In genomic region chr17:35697759-35698500, GRCm38 (mm10) we compare ENCODE assay signal across 9 mouse cellular contexts. TPM values are rescaled to one million over a fixed set of nuclear protein-coding genes. Genes with fewer than 3 reads are reported as not detected.
DNase-seq lines count a peak whose midpoint lies in the region; ATAC-seq and TF ChIP-seq lines count a peak whose summit lies in the region.
"Had no signal": no experiment of that assay in that cellular context is flagged by ENCODE, and none has a peak within 500 bp of the region (broad histone marks: within the 10 kb centered on the region; RNA-seq: fewer than 3 reads in every experiment).

No protein-coding gene starts in this region.

- peaks cover 18% of the 10 kb centered on the region for H3K4me1 ChIP-seq in heart, postnatal 0 days (ENCODE audit: control insufficient read depth, insufficient read depth)

- no peak for TF ChIP-seq EP300 in heart, postnatal 0 days (IDR thresholded peaks at IDR 0.05; ENCODE audit: low read depth)

- no peak overlapping the region for H3ac ChIP-seq in myocyte (ENCODE audit: control insufficient read depth, insufficient read length)

- H3K4me3 ChIP-seq in heart, postnatal 0 days (ENCODE audit: low read depth, low read length) = peak overlapping the region; percentile 34
- peak overlapping the region; percentile 52 for H3K4me3 ChIP-seq in myocyte

- peak overlapping the region; percentile 59 for H3K4me2 ChIP-seq in heart, postnatal 0 days (ENCODE audit: low read depth, low read length)
- peak overlapping the region; percentile 89 for H3K4me2 ChIP-seq in myocyte (ENCODE audit: low read depth)

- H3K9ac ChIP-seq in heart, postnatal 0 days (replicated peaks; ENCODE audit: low read depth, low read length) = peak overlapping the region; percentile 40

- WGBS in heart, postnatal 0 days = 7% methylated on average over 16 of the region's 16 CpGs

- H3K27ac ChIP-seq in heart, postnatal 0 days (ENCODE audit: low read depth) = peak overlapping the region; percentile 82

- H3K79me2 ChIP-seq in myocyte (ENCODE audit: control insufficient read depth, insufficient read depth) = peaks cover 65% of the 10 kb centered on the region

- H3K9me3 ChIP-seq in heart, postnatal 0 days (replicated peaks; ENCODE audit: control insufficient read depth, low read length) = no peaks in the 10 kb centered on the region

- 0 out of 2 replicates have a peak, but pooled peaks cover 3% of the 10 kb centered on the region for H3K27me3 ChIP-seq in heart, postnatal 0 days (ENCODE audit: control insufficient read depth, insufficient read depth, low read length)
- H3K27me3 ChIP-seq in myocyte (ENCODE audit: control insufficient read depth, insufficient read depth, insufficient read length) = no peaks in the 10 kb centered on the region

- peak; percentile 26 for DNase-seq in CD4-positive, CD25-positive, alpha-beta regulatory T cell, adult 2 months (ENCODE audit: low read depth, low spot score)
- DNase-seq in MN1 (ENCODE audit: low spot score) = peak; percentile 90
- DNase-seq in embryo, embryonic 10.5 days (ENCODE audit: low spot score) = peak; percentile 77
- peak; percentile 65 for DNase-seq in heart, postnatal 0 days (ENCODE audit: low spot score)
- peak; percentile 45 to 57 for DNase-seq in layer of hippocampus, postnatal 14 days (ENCODE audit: low spot score in 2 of 2)
- no peak for DNase-seq in natural killer cell, adult 2 months (ENCODE audit: low spot score in 2 of 2)

- no peak for TF ChIP-seq POLR2A in myocyte (IDR thresholded peaks at IDR 0.05; ENCODE audit: insufficient read length, low read depth)

- H3K36me3 ChIP-seq in heart, postnatal 0 days (replicated peaks; ENCODE audit: control insufficient read depth, insufficient read depth, low read length) = peaks cover 15% of the 10 kb centered on the region
- peaks cover 6% of the 10 kb centered on the region for H3K36me3 ChIP-seq in myocyte (ENCODE audit: control insufficient read depth, insufficient read depth)

- no peak for TF ChIP-seq CTCF in heart, postnatal 0 days (IDR thresholded peaks at IDR 0.05; ENCODE audit: low read depth)

- no peak for ATAC-seq in CD4-positive, CD25-positive, alpha-beta regulatory T cell, adult 4 months
- peak; percentile 39 for ATAC-seq in heart, postnatal 0 days (ENCODE audit: insufficient read depth, low read depth)

TF ChIP-seq in myocyte, 11 proteins besides CTCF, POLR2A, EP300 and RAD21:
- TF ChIP-seq CEBPB (IDR thresholded peaks at IDR 0.05; ENCODE audit: insufficient read depth, poor library complexity, severe bottlenecking) (no peak), POLR2AphosphoS2 (IDR thresholded peaks at IDR 0.05; ENCODE audit: insufficient read length, low read depth) (peak; percentile 53), MAX (IDR thresholded peaks at IDR 0.05; ENCODE audit: low read depth) (no peak), TCF3 (IDR thresholded peaks at IDR 0.05; ENCODE audit: insufficient read length, low read depth) (no peak), SRF (IDR thresholded peaks at IDR 0.05; ENCODE audit: control insufficient read depth, insufficient read length, low read depth) (no peak), MYOD1 (IDR thresholded peaks at IDR 0.05; ENCODE audit: control insufficient read depth in 1 of 3, insufficient read length in 2 of 3, low read depth in 2 of 3) (peak in 2 of 3 experiments; percentile 38 to 48), REST (IDR thresholded peaks at IDR 0.05; ENCODE audit: insufficient read depth, insufficient read length) (no peak), MYOG (IDR thresholded peaks at IDR 0.05; ENCODE audit: control insufficient read depth in 1 of 3, insufficient read depth in 1 of 3, insufficient read length in 2 of 3, low read depth in 2 of 3) (peak in 2 of 3 experiments; percentile 32 to 77)
TF ChIP-seq in myocyte: peak in this region for 3.

RNA-seq across cellular contexts. Expression of gene Ddr1, which starts 6.5 kb away (rescaled TPM):
- polyA plus RNA-seq in CD4-positive, CD25-positive, alpha-beta regulatory T cell, adult 4 months (2017; shearing (Covaris generic)) = under 1 TPM; 0.65 TPM
- 105 and 206 TPM in 2 replicates for total RNA-seq in heart, postnatal 0 days (2014; rRNA removed; ENCODE audit: low replicate concordance)
- polyA plus RNA-seq in heart, postnatal 0 days (2015; fragmentation: Nextera tagmentation; extraction: Ambion mirVana) = 63.9 and 71.8 TPM in 2 replicates
- 10 to 100 TPM; 73.6 to 81.0 TPM for total RNA-seq in layer of hippocampus, postnatal 14 days (2021)
- 65.6 TPM for polyA plus RNA-seq in myocyte (2012; fragmentation: generic; extraction: Trizol)

RNA-seq across cellular contexts. Expression of gene Gtf2h4, which starts 24.4 kb away (rescaled TPM):
- polyA plus RNA-seq in CD4-positive, CD25-positive, alpha-beta regulatory T cell, adult 4 months (2017; shearing (Covaris generic)) = 10 to 100 TPM; 28.3 to 37.7 TPM
- 21.0 and 24.2 TPM in 2 replicates for total RNA-seq in heart, postnatal 0 days (2014; rRNA removed; ENCODE audit: low replicate concordance)
- 18.0 and 21.2 TPM in 2 replicates for polyA plus RNA-seq in heart, postnatal 0 days (2015; fragmentation: Nextera tagmentation; extraction: Ambion mirVana)
- total RNA-seq in layer of hippocampus, postnatal 14 days (2021) = 10 to 100 TPM; 23.9 to 25.8 TPM
- polyA plus RNA-seq in myocyte (2012; fragmentation: generic; extraction: Trizol) = 27.4 TPM

RNA-seq across cellular contexts. Expression of gene Vars2, which starts 30.5 kb away (rescaled TPM):
- polyA plus RNA-seq in CD4-positive, CD25-positive, alpha-beta regulatory T cell, adult 4 months (2017; shearing (Covaris generic)) = 10 to 100 TPM; 11.1 to 15.2 TPM
- total RNA-seq in heart, postnatal 0 days (2014; rRNA removed; ENCODE audit: low replicate concordance) = 25.5 and 59.8 TPM in 2 replicates
- 9.4 and 9.8 TPM in 2 replicates for polyA plus RNA-seq in heart, postnatal 0 days (2015; fragmentation: Nextera tagmentation; extraction: Ambion mirVana)
- 10 to 100 TPM; 34.3 to 34.8 TPM for total RNA-seq in layer of hippocampus, postnatal 14 days (2021)
- 13.7 TPM for polyA plus RNA-seq in myocyte (2012; fragmentation: generic; extraction: Trizol)

RNA-seq across cellular contexts. Expression of gene Mucl3, which starts 54.4 kb away (rescaled TPM):
- under 1 TPM; 0.16 to 0.46 TPM for polyA plus RNA-seq in CD4-positive, CD25-positive, alpha-beta regulatory T cell, adult 4 months (2017; shearing (Covaris generic))
- not detected in 2 replicates for total RNA-seq in heart, postnatal 0 days (2014; rRNA removed; ENCODE audit: low replicate concordance)
- not detected in 2 replicates for polyA plus RNA-seq in heart, postnatal 0 days (2015; fragmentation: Nextera tagmentation; extraction: Ambion mirVana)
- not detected for total RNA-seq in layer of hippocampus, postnatal 14 days (2021)
- 0.05 TPM for polyA plus RNA-seq in myocyte (2012; fragmentation: generic; extraction: Trizol)
- total RNA-seq: heart, postnatal 14 days had no signal

Comparison
In these comparisons a context has a peak if more than half of its experiments do, and no peak if none do; other contexts are left out.
1. DNase-seq: peak in CD4-positive, CD25-positive, alpha-beta regulatory T cell, adult 2 months (single experiment), MN1 (single experiment), embryo, embryonic 10.5 days (single experiment), heart, postnatal 0 days (single experiment) and layer of hippocampus, postnatal 14 days (2 of 2); none in natural killer cell, adult 2 months (0 of 2).
2. RNA of gene Ddr1, which starts 6.5 kb away (polyA plus RNA-seq): 63.9 to 71.8 TPM in heart, postnatal 0 days and 65.6 TPM in myocyte (single experiment); 0.65 TPM in CD4-positive, CD25-positive, alpha-beta regulatory T cell, adult 4 months; every median in the first group is over 10 times any median in the second.